Mouse (Mus musculus) erythroid progenitor cell, adult 5-6 weeks (primary cell): ENCODE data around the gene Pax2. TPM values are rescaled to one million over a fixed set of nuclear protein-coding genes. Genes with fewer than 3 reads are reported as not detected.

Experiments
- ATAC-seq: replicated peaks from 2 replicates; pipeline ENCODE4 v1.8.0; 2016; ENCODE audit warnings: moderate number of reproducible peaks, mild to moderate bottlenecking, moderate TSS enrichment, inconsistent platforms; ENCODE audit not compliant: poor library complexity, low FRiP score, severe bottlenecking
- total RNA-seq, 2 experiments: library from RNA; stranded (forward) in 1 of 2; stranded (reverse) in 1 of 2; fragments of 150-400 nt in 1 of 2; fragments of 186-747, 209-891 nt in 1 of 2; gene quantifications; 2 replicates each; pipeline versions ENCODE4 v1.2.3 to v1.2.4; 2015 to 2017; ENCODE audit warnings: low replicate concordance in 2 of 2

Gene Pax2
- total RNA-seq (2015; ENCODE audit: low replicate concordance) (not detected in 2 replicates), total RNA-seq (2017; ENCODE audit: low replicate concordance) (not detected in 2 replicates)

DNA sequence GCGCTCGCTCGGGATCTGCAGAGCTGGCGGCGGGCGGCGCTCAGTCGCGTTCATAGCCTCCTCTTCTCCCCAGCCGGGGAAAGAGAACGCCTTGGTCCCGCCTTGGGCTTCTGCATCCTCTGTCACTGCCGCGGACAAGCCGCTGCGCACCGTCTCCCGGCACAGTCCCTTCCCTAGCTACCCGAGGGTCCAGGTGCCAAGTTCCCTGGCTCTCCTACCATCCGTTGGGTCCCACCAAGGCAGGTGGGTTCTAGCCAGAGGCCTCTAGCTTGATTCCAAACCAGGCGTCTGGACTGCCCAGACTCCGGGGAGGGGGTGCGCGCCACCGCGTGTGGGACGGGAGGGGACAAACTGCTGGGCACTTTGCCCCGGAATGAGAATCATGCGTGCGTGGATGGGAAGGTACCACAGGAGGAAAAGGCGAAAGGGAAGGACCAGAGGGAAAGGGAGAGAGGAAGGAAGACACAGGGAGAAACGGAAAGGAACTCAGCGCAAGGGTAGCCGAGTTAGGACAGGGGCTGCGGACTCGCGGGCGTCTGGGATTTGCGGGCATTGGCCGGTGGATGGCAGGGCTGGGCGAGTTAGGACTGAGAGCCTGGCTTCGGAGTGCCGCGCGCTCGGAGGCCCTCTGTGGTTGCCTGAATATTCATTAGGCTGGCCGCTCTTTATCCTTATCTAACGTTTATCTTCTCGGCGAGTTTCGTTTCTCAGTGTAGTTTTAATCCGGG is at the start of gene Pax2:
Pax2 (plus strand) TSS at position 353 of the 728 bp plus-strand sequence.
- ATAC-seq: no peak

GRCm38 (mm10) chr19:44708885-44709284 is 47.0 kb upstream of the Pax2 start:
- no peak for ATAC-seq

DNA sequence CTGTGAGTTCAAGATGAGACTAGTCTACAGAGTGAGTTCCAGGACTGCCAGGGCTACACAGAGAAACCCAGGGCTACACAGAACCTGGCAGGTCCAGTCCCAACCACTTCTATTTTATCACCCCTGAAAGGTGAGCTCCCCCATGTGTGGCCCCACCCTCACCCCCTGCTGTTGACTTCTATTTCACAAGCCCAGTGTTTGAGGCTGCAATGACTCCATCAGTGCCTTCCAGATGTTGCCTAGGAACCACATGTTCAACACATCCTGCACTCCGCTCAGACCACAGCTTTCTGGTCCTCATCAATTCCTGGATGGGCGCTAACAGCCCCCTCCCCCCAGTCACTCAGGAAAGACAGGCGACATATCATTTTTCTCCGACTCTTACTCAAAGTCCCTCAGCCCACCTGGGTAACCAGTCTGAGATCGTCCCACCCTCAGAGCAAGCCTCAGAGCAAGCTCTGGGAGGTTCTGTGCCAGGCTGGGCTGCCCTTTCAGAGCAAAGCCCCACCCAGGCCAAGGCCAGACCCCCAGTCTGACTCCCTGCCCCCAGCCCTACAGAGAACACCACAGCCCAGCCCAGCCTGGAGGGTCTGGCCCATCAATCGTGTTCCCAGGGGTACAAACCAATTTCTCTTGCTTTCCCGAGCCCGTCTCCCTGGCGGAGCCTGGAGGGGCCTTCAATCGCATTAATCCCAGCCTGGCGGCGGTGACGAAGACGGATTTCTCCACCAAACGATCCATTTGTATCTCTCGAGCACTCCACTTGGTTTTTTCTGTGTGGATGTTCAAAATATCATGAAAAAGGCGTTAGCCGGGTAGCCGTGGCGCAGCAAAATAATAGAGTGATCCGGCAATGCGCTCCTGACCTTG is 38.9 kb upstream of the Pax2 start:
- no peak for ATAC-seq

- ATAC-seq: no peak
These were observed 36.3 kb upstream of the Pax2 start for GRCm38 (mm10) chr19:44719292-44720193.

- no peak for ATAC-seq
These were observed 35.7 kb upstream of the Pax2 start for GRCm38 (mm10) chr19:44720194-44720521.

DNA sequence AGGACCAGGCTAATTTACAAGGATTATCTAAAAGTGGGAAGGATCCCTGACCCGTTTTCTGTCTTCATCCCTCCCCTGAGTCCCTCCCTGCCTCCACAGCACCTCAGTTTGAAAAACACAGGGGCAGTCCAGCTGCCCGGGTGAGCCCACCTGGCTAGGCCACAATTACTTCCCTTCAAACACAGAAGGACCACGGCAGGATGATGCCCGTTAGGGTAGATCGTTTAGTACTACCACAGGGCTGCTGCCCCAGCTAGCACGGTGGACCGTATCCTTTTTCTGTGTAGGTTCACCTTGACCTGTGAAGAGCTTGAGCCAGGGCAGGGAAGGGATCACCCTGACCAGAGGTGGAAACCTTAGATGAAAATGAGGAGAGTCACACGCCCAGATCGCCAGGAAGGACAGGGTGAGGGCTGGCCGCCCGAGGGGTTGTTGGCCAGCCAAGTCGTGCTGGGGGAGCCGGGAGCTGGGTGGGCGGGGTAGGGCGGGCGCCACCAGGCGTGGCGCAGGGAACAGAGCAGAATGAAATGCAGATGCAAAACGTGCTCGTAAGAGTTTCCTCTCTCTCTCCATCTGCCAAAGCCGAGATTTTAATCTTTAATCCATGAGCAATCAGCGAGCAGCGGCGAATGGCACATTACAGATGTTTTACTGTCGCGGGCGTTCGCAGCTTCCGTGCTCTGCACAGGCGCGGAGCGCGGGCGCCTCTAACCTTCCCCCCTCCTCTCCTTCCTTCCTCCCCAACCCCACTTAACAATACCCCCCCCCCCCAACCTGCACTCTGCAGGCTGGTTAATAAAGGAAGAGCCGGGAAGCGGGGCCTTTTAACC is 32.0 kb upstream of the Pax2 start:
- no peak for ATAC-seq

- ATAC-seq: no peak
These were observed 29.7 kb upstream of the Pax2 start for GRCm38 (mm10) chr19:44725951-44726791.

GRCm38 (mm10) chr19:44734116-44734515 is 21.7 kb upstream of the Pax2 start:
- ATAC-seq: no peak

GRCm38 (mm10) chr19:44734682-44735081 is 21.2 kb upstream of the Pax2 start:
- no peak for ATAC-seq

DNA sequence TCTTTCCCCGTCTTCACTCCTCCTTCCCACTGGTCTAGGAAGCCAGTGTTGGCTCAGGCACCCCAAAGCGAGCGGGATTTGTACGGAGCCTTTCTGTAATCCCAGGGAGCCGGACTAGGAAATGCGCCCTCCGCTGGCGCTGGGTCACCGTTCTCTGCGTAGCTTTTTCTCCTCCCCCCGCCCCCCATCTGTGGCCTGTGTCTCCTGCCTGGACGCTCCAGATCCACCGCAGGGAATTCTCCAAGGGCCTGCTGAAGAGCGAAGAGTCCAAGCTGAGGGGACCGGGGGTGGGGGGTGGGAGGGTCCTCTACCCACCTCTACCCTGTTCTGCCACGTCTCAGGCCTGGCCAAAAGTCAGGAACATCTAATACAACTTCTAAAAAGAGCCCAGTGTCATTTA is 15.5 kb upstream of the Pax2 start:
- no peak for ATAC-seq

GRCm38 (mm10) chr19:44741091-44741763 is 14.6 kb upstream of the Pax2 start:
- no peak for ATAC-seq

GRCm38 (mm10) chr19:44741764-44742127 is 14.1 kb upstream of the Pax2 start:
- ATAC-seq: no peak

DNA sequence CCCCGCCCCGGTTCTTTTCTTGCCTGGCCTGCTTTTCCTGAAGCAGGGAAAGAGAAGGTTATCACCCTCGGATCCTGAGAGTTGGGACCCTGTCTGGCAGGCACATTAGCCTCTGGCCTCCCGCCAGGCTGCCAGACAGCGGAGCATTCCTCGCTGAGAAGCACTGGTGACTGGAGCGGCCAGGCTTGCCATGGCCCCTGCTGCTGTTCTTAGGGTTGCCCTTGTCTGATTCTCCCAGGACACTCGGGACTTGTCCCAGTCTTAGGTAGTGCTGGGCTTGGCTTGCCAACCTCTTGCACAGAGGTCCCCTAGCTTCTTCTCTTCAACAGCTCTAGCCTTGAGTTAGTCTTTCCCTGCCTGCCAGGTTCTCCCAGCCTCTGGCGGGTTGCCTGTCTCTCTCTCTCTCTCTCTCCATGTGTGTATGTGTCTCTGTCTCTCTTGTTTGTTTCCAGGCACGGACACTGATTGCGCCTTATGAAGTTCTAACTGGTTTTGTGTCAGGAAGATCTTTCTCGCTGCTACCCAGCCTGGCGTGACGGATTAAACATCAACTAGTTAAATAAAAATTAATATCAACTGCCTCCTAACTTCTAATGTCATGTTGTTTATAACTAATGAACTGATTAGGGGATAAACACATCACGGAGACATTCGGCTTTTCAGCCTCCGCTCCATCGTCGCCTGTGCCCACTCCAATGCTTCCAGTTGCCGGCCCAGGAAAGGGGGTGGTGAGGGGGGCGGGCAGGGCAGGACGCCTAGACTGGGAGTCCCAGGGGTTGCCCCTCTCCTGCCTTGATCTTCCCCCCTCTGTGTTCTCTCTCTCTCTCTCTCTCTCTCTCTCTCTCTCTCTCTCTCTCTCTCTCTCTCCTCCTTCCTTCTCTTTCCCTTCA is 13.5 kb upstream of the Pax2 start:
- no peak for ATAC-seq

GRCm38 (mm10) chr19:44743021-44743415 is 12.8 kb upstream of the Pax2 start:
- no peak for ATAC-seq

DNA sequence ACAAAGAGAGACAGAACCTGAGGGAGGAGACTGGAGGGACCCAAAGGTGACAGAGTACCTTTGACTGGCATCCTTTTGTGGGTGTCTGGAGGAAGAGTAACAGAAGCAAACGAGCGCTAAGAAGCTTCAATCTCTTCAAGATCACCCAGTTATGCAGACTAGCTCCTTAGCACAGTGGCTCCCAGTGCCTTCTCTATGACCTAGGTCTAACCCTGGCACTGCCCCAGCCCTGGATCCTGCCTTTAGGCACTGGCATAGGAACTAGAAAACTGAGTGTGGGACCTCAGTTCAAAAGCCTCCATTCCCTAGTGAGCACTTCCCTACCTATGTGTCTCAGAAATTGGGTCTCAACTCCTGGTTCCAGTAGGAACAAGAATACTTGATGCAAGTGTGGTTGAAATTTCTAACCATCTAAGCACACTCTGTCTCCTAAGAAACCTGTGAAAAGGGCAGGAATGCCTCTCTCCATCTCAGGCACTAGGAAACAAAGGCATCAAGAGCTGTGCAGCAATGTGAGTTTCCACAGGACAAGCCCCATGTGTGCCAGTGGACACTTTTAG is 11.8 kb upstream of the Pax2 start:
- ATAC-seq: no peak

DNA sequence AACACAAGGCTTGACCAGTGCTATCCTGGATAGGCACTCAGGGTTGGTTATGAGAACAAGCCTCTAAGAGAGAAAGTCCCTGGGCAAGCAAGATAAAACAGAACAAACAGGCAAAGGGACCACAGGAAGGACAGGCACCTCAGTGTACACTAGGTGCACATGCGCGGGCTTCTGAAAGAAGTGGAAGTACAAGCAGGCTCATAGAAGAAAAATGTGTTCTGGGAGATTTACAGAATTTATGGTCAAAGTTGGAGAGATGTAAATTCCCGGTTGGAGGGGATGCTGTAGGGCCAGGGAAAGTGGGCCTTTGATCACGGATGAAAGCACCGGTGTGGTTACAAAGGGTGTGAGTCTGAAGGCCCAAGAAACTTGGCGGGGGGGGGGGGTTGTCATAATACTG is 10.1 kb upstream of the Pax2 start:
- no peak for ATAC-seq

DNA sequence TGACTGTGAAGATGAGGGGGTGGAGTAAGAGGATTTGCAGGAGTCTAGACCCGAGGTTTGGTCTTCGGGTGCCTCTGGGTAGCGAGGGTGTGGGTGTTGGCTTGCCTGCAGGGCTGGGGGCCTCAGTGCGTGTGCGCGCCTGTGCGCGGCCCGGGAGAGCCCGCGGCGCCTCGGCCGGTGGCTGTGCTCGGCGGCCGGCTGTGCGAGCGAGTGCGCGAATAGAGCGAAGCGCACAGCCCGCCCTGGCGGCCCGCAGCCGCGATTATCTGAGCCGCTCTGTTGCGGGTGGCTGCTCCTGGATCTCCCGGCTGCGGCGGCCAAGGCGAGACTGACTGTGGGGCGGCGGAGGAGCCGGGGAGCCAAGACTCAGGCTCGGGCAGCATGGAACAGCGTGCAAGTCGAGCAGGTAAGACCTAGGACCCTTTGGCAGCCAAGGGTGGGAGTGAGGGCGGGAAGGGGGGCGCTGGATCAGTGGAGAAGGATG is 9.3 kb upstream of the Pax2 start:
- ATAC-seq: no peak
